ENCODE assay signal across 30 mouse cellular contexts in the genomic region with DNA sequence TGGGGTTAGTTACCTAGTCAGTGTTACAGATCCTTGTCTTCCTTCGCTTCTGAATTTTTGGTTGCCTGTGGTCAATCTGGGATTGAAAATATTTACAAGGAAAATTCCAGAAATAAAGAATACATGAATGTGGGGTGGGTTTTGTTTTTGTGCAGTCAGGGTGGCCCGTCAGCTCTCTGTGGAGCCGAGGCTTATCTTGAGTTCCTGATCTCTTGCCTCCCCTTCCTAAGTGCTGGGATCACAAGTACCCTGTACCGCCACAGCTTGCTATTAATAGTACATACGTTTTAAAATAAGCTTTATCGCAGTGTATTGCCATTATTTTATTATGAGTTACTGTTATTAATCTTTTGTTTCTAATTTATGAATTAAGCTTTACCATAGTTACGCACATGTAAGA. TPM values are rescaled to one million over a fixed set of nuclear protein-coding genes. Genes with fewer than 3 reads are reported as not detected.
DNase-seq lines count a peak whose midpoint lies in the region; ATAC-seq and TF ChIP-seq lines count a peak whose summit lies in the region.
"Had no signal": no experiment of that assay in that cellular context is flagged by ENCODE, and none has a peak within 500 bp of the region (broad histone marks: within the 10 kb centered on the region; RNA-seq: fewer than 3 reads in every experiment).

No protein-coding gene starts in this region.

- no peak for DNase-seq in heart, embryonic 10.5 days (ENCODE audit: low spot score)
- no peak for DNase-seq in heart, postnatal 10 days
- DNase-seq in kidney, postnatal 10 days: no peak
- DNase-seq in lung, postnatal 0 days (ENCODE audit: low spot score): peak; percentile 62
- DNase-seq in lung, postnatal 10 days: no peak
- DNase-seq in left cerebral cortex, postnatal 14 days (ENCODE audit: low spot score in 2 of 2): no peak
- DNase-seq: adrenal gland, postnatal 14 days; cerebellum, adult 11 months; cerebellum, adult 9-10 months; cerebellum, postnatal 36 days; embryo, embryonic 11 days; kidney, adult 18-20 months; kidney, postnatal 36 days; lung, postnatal 14 days; right cerebral cortex, adult 18-20 months; spleen, adult 18-20 months; thymus, postnatal 14 days had no signal

- TF ChIP-seq CTCF in lung, postnatal 0 days (IDR thresholded peaks at IDR 0.05): no peak

- TF ChIP-seq EP300 in lung, postnatal 0 days (IDR thresholded peaks at IDR 0.05): no peak; the same call in 1 of the 2 replicates

- H3K9me3 ChIP-seq in heart, embryonic 10.5 days: peaks cover 6% of the 10 kb centered on the region
- no peaks in the 10 kb centered on the region; the same call in 1 of the 2 replicates for H3K9me3 ChIP-seq in kidney, embryonic 15.5 days (replicated peaks)
- no peaks in the 10 kb centered on the region for H3K9me3 ChIP-seq in lung, postnatal 0 days (ENCODE audit: low read length)
- H3K9me3 ChIP-seq: forebrain, embryonic 15.5 days had no signal

- peaks cover 8% of the 10 kb centered on the region; the same call in 1 of the 2 replicates for H3K36me3 ChIP-seq in heart, embryonic 10.5 days
- peaks cover 7% of the 10 kb centered on the region for H3K36me3 ChIP-seq in kidney, embryonic 15.5 days
- H3K36me3 ChIP-seq in lung, postnatal 0 days (ENCODE audit: insufficient read depth, low read length): no peaks in the 10 kb centered on the region
- H3K36me3 ChIP-seq: embryonic facial prominence, embryonic 12.5 days; forebrain, embryonic 15.5 days; limb, embryonic 13.5 days; neural tube, embryonic 12.5 days had no signal

- H3K9ac ChIP-seq in kidney, embryonic 15.5 days: no peak overlapping the region
- no peak overlapping the region for H3K9ac ChIP-seq in lung, postnatal 0 days (replicated peaks; ENCODE audit: low read depth)
- H3K9ac ChIP-seq: embryonic facial prominence, embryonic 12.5 days; forebrain, embryonic 15.5 days; limb, embryonic 13.5 days; neural tube, embryonic 12.5 days had no signal

- 35% methylated on average over 7 of the region's 7 CpGs for WGBS in heart, embryonic 10.5 days
- 41% methylated on average over 7 of the region's 7 CpGs for WGBS in kidney, embryonic 15.5 days
- WGBS in lung, postnatal 0 days: 30% methylated on average over 7 of the region's 7 CpGs

- peak overlapping the region; percentile 83 for H3K27ac ChIP-seq in heart, embryonic 10.5 days
- peak overlapping the region; percentile 52; the same call in 1 of the 2 replicates for H3K27ac ChIP-seq in kidney, embryonic 15.5 days
- H3K27ac ChIP-seq in lung, postnatal 0 days (ENCODE audit: low read length): 0 out of 2 replicates have a peak overlapping the region, but pooled peaks have one; percentile 32
- H3K27ac ChIP-seq: embryonic facial prominence, embryonic 12.5 days; forebrain, embryonic 15.5 days; layer of hippocampus, adult 2 months; left cerebral cortex, adult 2 months; limb, embryonic 13.5 days; neural tube, embryonic 12.5 days had no signal

- peak overlapping the region; percentile 44; the same call in 1 of the 2 replicates for H3K4me2 ChIP-seq in kidney, embryonic 15.5 days
- H3K4me2 ChIP-seq in lung, postnatal 0 days (replicated peaks; ENCODE audit: low read depth, low read length): peak overlapping the region; percentile 14; the same call in 1 of the 2 replicates
- H3K4me2 ChIP-seq: embryonic facial prominence, embryonic 12.5 days; forebrain, embryonic 15.5 days; limb, embryonic 13.5 days; liver, embryonic 11.5 days; midbrain, embryonic 11.5 days; neural tube, embryonic 12.5 days had no signal

- peaks cover 30% of the 10 kb centered on the region for H3K4me1 ChIP-seq in heart, embryonic 10.5 days
- peaks cover 34% of the 10 kb centered on the region for H3K4me1 ChIP-seq in kidney, embryonic 15.5 days
- peaks cover 8% of the 10 kb centered on the region; the same call in 1 of the 2 replicates for H3K4me1 ChIP-seq in lung, postnatal 0 days (ENCODE audit: insufficient read depth, low read depth, low read length)
- H3K4me1 ChIP-seq: forebrain, embryonic 15.5 days; neural tube, embryonic 12.5 days had no signal

- H3K27me3 ChIP-seq in heart, embryonic 10.5 days (ENCODE audit: insufficient read depth, poor library complexity, severe bottlenecking): no peaks in the 10 kb centered on the region
- no peaks in the 10 kb centered on the region for H3K27me3 ChIP-seq in kidney, embryonic 15.5 days
- H3K27me3 ChIP-seq in lung, postnatal 0 days (replicated peaks; ENCODE audit: insufficient read depth, low read length): no peaks in the 10 kb centered on the region
- H3K27me3 ChIP-seq: embryonic facial prominence, embryonic 12.5 days; forebrain, embryonic 15.5 days; limb, embryonic 13.5 days; neural tube, embryonic 12.5 days had no signal

- intact Hi-C loops in heart, postnatal 10 days (cut with DNase I): no loop called here
- intact Hi-C loops in left cerebral cortex, postnatal 14 days (cut with DNase I): no loop called here

- no peak for ATAC-seq in kidney, embryonic 15.5 days (replicated peaks; ENCODE audit: low FRiP score)
- peak; percentile 49; the same call in 1 of the 2 replicates for ATAC-seq in lung, postnatal 0 days
- ATAC-seq: CD4-positive, CD25-positive, alpha-beta regulatory T cell, adult 4 months; forebrain, embryonic 15.5 days; hindbrain, embryonic 16.5 days had no signal

- H3K4me3 ChIP-seq in heart, embryonic 10.5 days: peak overlapping the region; percentile 22; the same call in 1 of the 2 replicates
- H3K4me3 ChIP-seq in kidney, embryonic 15.5 days (replicated peaks): no peak overlapping the region
- H3K4me3 ChIP-seq in lung, postnatal 0 days (ENCODE audit: low read depth, low read length): no peak overlapping the region
- H3K4me3 ChIP-seq: embryonic facial prominence, embryonic 12.5 days; forebrain, embryonic 15.5 days; layer of hippocampus, adult 2 months; left cerebral cortex, adult 2 months; limb, embryonic 13.5 days; myocyte; neural tube, embryonic 12.5 days had no signal

RNA-seq across cellular contexts. Expression of a gene that starts 9.5 kb away (rescaled TPM):
- 76.9 and 78.6 TPM in 2 replicates for polyA plus RNA-seq in heart, embryonic 10.5 days (2016; fragmentation: Nextera tagmentation; extraction: Ambion mirVana)
- 10 to 100 TPM; 59.4 to 65.1 TPM for total RNA-seq in heart, postnatal 10 days (2021)
- 137 TPM in 2 replicates for polyA plus RNA-seq in kidney, embryonic 15.5 days (2015; fragmentation: Nextera tagmentation; extraction: Ambion mirVana)
- polyA plus RNA-seq in lung, postnatal 0 days (2015; fragmentation: Nextera tagmentation; extraction: Ambion mirVana): 177 and 239 TPM in 2 replicates
- 1 to 10 TPM; 7.4 to 8.3 TPM for total RNA-seq in left cerebral cortex, postnatal 14 days (2021)

RNA-seq across cellular contexts. Expression of a gene that starts 28.2 kb away (rescaled TPM):
- 2.6 and 4.0 TPM in 2 replicates for polyA plus RNA-seq in heart, embryonic 10.5 days (2016; fragmentation: Nextera tagmentation; extraction: Ambion mirVana)
- 1 to 10 TPM; 1.6 TPM for total RNA-seq in heart, postnatal 10 days (2021)
- polyA plus RNA-seq in kidney, embryonic 15.5 days (2015; fragmentation: Nextera tagmentation; extraction: Ambion mirVana): 6.8 and 7.5 TPM in 2 replicates
- 7.1 and 7.8 TPM in 2 replicates for polyA plus RNA-seq in lung, postnatal 0 days (2015; fragmentation: Nextera tagmentation; extraction: Ambion mirVana)
- total RNA-seq in left cerebral cortex, postnatal 14 days (2021): 1 to 10 TPM; 1.7 to 3.2 TPM
- total RNA-seq: midbrain, postnatal 0 days had no signal

RNA-seq across cellular contexts. Expression of a gene that starts 35.7 kb away (rescaled TPM):
- 65.2 and 70.9 TPM in 2 replicates for polyA plus RNA-seq in heart, embryonic 10.5 days (2016; fragmentation: Nextera tagmentation; extraction: Ambion mirVana)
- 10 to 100 TPM; 50.4 to 51.3 TPM for total RNA-seq in heart, postnatal 10 days (2021)
- 71.2 and 90.9 TPM in 2 replicates for polyA plus RNA-seq in kidney, embryonic 15.5 days (2015; fragmentation: Nextera tagmentation; extraction: Ambion mirVana)
- 66.4 and 67.7 TPM in 2 replicates for polyA plus RNA-seq in lung, postnatal 0 days (2015; fragmentation: Nextera tagmentation; extraction: Ambion mirVana)
- total RNA-seq in left cerebral cortex, postnatal 14 days (2021): 100 to 1,000 TPM; 105 to 107 TPM

RNA-seq across cellular contexts. Expression of a gene that starts 56.4 kb away (rescaled TPM):
- 10.7 and 10.8 TPM in 2 replicates for polyA plus RNA-seq in heart, embryonic 10.5 days (2016; fragmentation: Nextera tagmentation; extraction: Ambion mirVana)
- 1 to 10 TPM; 4.4 to 4.5 TPM for total RNA-seq in heart, postnatal 10 days (2021)
- polyA plus RNA-seq in kidney, embryonic 15.5 days (2015; fragmentation: Nextera tagmentation; extraction: Ambion mirVana): 11.2 and 13.7 TPM in 2 replicates
- polyA plus RNA-seq in lung, postnatal 0 days (2015; fragmentation: Nextera tagmentation; extraction: Ambion mirVana): 13.7 and 14.8 TPM in 2 replicates
- 1 to 10 TPM; 4.8 to 5.3 TPM for total RNA-seq in left cerebral cortex, postnatal 14 days (2021)

RNA-seq across cellular contexts. Expression of a gene that starts 58.1 kb away (rescaled TPM):
- 0.41 and 0.95 TPM in 2 replicates for polyA plus RNA-seq in heart, embryonic 10.5 days (2016; fragmentation: Nextera tagmentation; extraction: Ambion mirVana)
- total RNA-seq in heart, postnatal 10 days (2021): 1 to 10 TPM; 2.1 to 2.5 TPM
- polyA plus RNA-seq in kidney, embryonic 15.5 days (2015; fragmentation: Nextera tagmentation; extraction: Ambion mirVana): 1.2 and 1.6 TPM in 2 replicates
- 3.5 and 4.1 TPM in 2 replicates for polyA plus RNA-seq in lung, postnatal 0 days (2015; fragmentation: Nextera tagmentation; extraction: Ambion mirVana)
- 1 to 10 TPM; 1.8 to 1.9 TPM for total RNA-seq in left cerebral cortex, postnatal 14 days (2021)

Comparison
In these comparisons a context has a peak if more than half of its experiments do, and no peak if none do; other contexts are left out.
1. H3K27ac ChIP-seq: peak in every context shown above with its lines; median percentile 83 in heart, embryonic 10.5 days; 52 in kidney, embryonic 15.5 days; 32 in lung, postnatal 0 days.